27 mouse cellular contexts compared by ENCODE assay signal in the genomic region with DNA sequence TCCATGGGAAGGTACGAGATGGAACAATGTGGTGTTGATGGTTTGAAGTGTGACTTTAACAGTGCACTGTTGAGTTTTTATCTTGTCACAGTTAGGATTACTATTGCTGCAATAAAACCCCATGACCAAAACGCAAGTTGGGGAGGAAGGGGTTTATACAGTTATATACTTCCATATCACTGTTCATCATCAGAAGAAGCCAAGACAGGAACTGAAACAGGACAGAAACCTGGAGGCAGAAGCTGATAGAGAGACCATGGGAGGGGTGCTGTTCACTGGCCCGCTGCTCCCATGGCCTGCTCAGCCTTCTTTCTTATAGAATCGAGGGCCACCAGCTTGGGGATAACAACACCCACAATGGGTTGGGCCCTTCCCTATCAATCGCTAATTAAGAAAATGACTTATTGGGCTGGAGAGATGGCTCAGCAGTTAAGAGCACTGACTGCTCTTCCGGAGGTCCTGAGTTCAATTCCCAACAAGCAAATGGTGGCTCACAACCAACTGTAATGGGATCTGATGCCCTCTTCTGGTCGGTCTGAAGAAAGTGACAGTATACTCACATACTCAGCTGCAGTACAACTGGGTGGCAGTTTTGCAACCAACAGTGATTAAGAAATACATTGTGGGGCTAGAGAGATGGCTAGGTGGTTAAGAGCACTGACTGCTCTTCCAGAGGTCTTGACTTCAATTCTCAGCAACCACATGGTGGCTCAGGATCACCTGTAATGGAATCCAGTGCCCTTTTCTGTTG. TPM values are rescaled to one million over a fixed set of nuclear protein-coding genes. Genes with fewer than 3 reads are reported as not detected.
DNase-seq lines count a peak whose midpoint lies in the region; ATAC-seq and TF ChIP-seq lines count a peak whose summit lies in the region.
"Had no signal": no experiment of that assay in that cellular context is flagged by ENCODE, and none has a peak within 500 bp of the region (broad histone marks: within the 10 kb centered on the region; RNA-seq: fewer than 3 reads in every experiment).

No protein-coding gene starts in this region.

- WGBS in liver, postnatal 0 days (ENCODE audit: insufficient replicate concordance) = 84% methylated on average over 7 of the region's 7 CpGs
- 92% methylated on average over 7 of the region's 7 CpGs for WGBS in stomach, postnatal 0 days

- no peaks in the 10 kb centered on the region for H3K27me3 ChIP-seq in liver, postnatal 0 days (ENCODE audit: insufficient read depth, low read length)
- H3K27me3 ChIP-seq in stomach, postnatal 0 days (ENCODE audit: control insufficient read depth, insufficient read depth, low read length) = no peaks in the 10 kb centered on the region
- H3K27me3 ChIP-seq: forebrain, embryonic 13.5 days; hindbrain, embryonic 15.5 days; limb, embryonic 13.5 days; liver, embryonic 15.5 days; neural tube, embryonic 12.5 days had no signal

- TF ChIP-seq EP300 in liver, postnatal 0 days (IDR thresholded peaks at IDR 0.05; ENCODE audit: low read depth) = no peak
- no peak for TF ChIP-seq EP300 in stomach, postnatal 0 days (optimal IDR thresholded peaks at IDR 0.05)

- no peak overlapping the region for H3K4me2 ChIP-seq in liver, postnatal 0 days (ENCODE audit: low read depth, low read length)
- H3K4me2 ChIP-seq in stomach, postnatal 0 days (replicated peaks; ENCODE audit: low read depth) = no peak overlapping the region
- H3K4me2 ChIP-seq: forebrain, embryonic 13.5 days; heart, embryonic 11.5 days; hindbrain, embryonic 15.5 days; limb, embryonic 13.5 days; liver, embryonic 15.5 days; neural tube, embryonic 12.5 days had no signal

- no peak for DNase-seq in liver, postnatal 0 days
- DNase-seq in liver = no peak
- peak; percentile 30 to 31 for DNase-seq in B cell, adult 2 months
- DNase-seq in stomach, postnatal 0 days (ENCODE audit: low spot score) = no peak
- no peak for DNase-seq in urinary bladder, postnatal 10 days (ENCODE audit: low spot score)
- no peak for DNase-seq in adrenal gland, adult 2 months
- DNase-seq: adrenal gland, postnatal 10 days; cerebellum, adult 8-10 months; cerebellum, postnatal 36 days; heart, adult 11 months; kidney, postnatal 36 days; lung, postnatal 14 days; midbrain, embryonic 14.5 days had no signal

- peak; percentile 43; the same call in 1 of the 2 replicates for TF ChIP-seq CTCF in liver, postnatal 0 days (IDR thresholded peaks at IDR 0.05; ENCODE audit: low read depth)
- peak; percentile 12; the same call in 1 of the 2 replicates for TF ChIP-seq CTCF in stomach, postnatal 0 days (IDR thresholded peaks at IDR 0.05; ENCODE audit: low read depth)

- H3K4me1 ChIP-seq in liver, postnatal 0 days (ENCODE audit: insufficient read depth) = peaks cover 3% of the 10 kb centered on the region
- no peaks in the 10 kb centered on the region for H3K4me1 ChIP-seq in stomach, postnatal 0 days (replicated peaks; ENCODE audit: control insufficient read depth, insufficient read depth)
- H3K4me1 ChIP-seq: forebrain, embryonic 13.5 days; hindbrain, embryonic 15.5 days; neural tube, embryonic 12.5 days had no signal

- no peak overlapping the region for H3K9ac ChIP-seq in liver, postnatal 0 days (replicated peaks)
- H3K9ac ChIP-seq in stomach, postnatal 0 days (ENCODE audit: low read length) = no peak overlapping the region
- H3K9ac ChIP-seq: forebrain, embryonic 13.5 days; hindbrain, embryonic 15.5 days; limb, embryonic 13.5 days; liver, embryonic 15.5 days; neural tube, embryonic 12.5 days had no signal

- no peak overlapping the region for H3K4me3 ChIP-seq in liver, postnatal 0 days (ENCODE audit: low read depth, low read length)
- no peak overlapping the region for H3K4me3 ChIP-seq in stomach, postnatal 0 days (ENCODE audit: low read depth, low read length)
- H3K4me3 ChIP-seq: forebrain, embryonic 13.5 days; hindbrain, embryonic 15.5 days; limb, embryonic 13.5 days; liver, embryonic 15.5 days; neural tube, embryonic 12.5 days had no signal

- peak; percentile 14; the same call in 1 of the 2 replicates for ATAC-seq in liver, postnatal 0 days
- peak; percentile 72 for ATAC-seq in granulocyte monocyte progenitor cell, adult 5-6 weeks (replicated peaks; ENCODE audit: poor library complexity, severe bottlenecking)
- ATAC-seq in stomach, postnatal 0 days (ENCODE audit: low FRiP score, low TSS enrichment) = no peak
- ATAC-seq: forebrain, embryonic 13.5 days; intestine, embryonic 16.5 days had no signal

- no peak overlapping the region for H3K27ac ChIP-seq in liver, postnatal 0 days (ENCODE audit: low read depth)
- no peak overlapping the region for H3K27ac ChIP-seq in stomach, postnatal 0 days (replicated peaks)
- H3K27ac ChIP-seq: forebrain, embryonic 13.5 days; hindbrain, embryonic 15.5 days; limb, embryonic 13.5 days; liver, embryonic 15.5 days; neural tube, embryonic 12.5 days had no signal

- no peaks in the 10 kb centered on the region for H3K36me3 ChIP-seq in liver, postnatal 0 days (replicated peaks; ENCODE audit: insufficient read depth, low read length)
- H3K36me3 ChIP-seq in stomach, postnatal 0 days (ENCODE audit: control insufficient read depth, insufficient read depth, low read length) = no peaks in the 10 kb centered on the region
- H3K36me3 ChIP-seq: hindbrain, embryonic 15.5 days; limb, embryonic 13.5 days; liver, embryonic 15.5 days; neural tube, embryonic 12.5 days had no signal

- H3K9me3 ChIP-seq in liver, postnatal 0 days (ENCODE audit: low read length) = no peaks in the 10 kb centered on the region
- no peaks in the 10 kb centered on the region for H3K9me3 ChIP-seq in stomach, postnatal 0 days (ENCODE audit: control insufficient read depth, low read length)
- H3K9me3 ChIP-seq: forebrain, embryonic 13.5 days; G1E; hindbrain, embryonic 15.5 days; limb, embryonic 13.5 days; liver, embryonic 15.5 days; neural tube, embryonic 12.5 days had no signal

RNA-seq across cellular contexts. Expression of a gene that starts 53.1 kb away (rescaled TPM):
- polyA plus RNA-seq in liver, postnatal 0 days (2015; fragmentation: Nextera tagmentation; extraction: Ambion mirVana) = not detected in 2 replicates
- total RNA-seq in granulocyte monocyte progenitor cell, adult 5-6 weeks (2014; fragmentation: Nextera tagmentation) = not detected in 2 replicates
- not detected in 2 replicates for total RNA-seq in granulocyte monocyte progenitor cell, adult 5-6 weeks (2017)
- 0.05 and 0.06 TPM in 2 replicates for polyA plus RNA-seq in stomach, postnatal 0 days (2015; fragmentation: Nextera tagmentation; extraction: Ambion mirVana)
- not detected for total RNA-seq in adrenal gland, adult 2 months (2021)
- not detected in 2 replicates for polyA plus RNA-seq in adrenal gland, adult 2 months (2012; rRNA removed)
- total RNA-seq: adrenal gland, postnatal 10 days; gastrocnemius, adult 8-10 months; megakaryocyte-erythroid progenitor cell, adult 5-6 weeks had no signal
- polyA plus RNA-seq: embryonic facial prominence, embryonic 14.5 days; forebrain, embryonic 13.5 days; heart, embryonic 11.5 days; heart, postnatal 0 days; hindbrain, embryonic 15.5 days; kidney, embryonic 14.5 days; limb, embryonic 13.5 days; liver, embryonic 15.5 days; midbrain, embryonic 14.5 days; neural tube, embryonic 12.5 days had no signal

RNA-seq across cellular contexts. Expression of a gene that starts 58.3 kb away (rescaled TPM):
- 7.8 and 7.9 TPM in 2 replicates for polyA plus RNA-seq in liver, postnatal 0 days (2015; fragmentation: Nextera tagmentation; extraction: Ambion mirVana)
- 22.4 and 24.1 TPM in 2 replicates for total RNA-seq in granulocyte monocyte progenitor cell, adult 5-6 weeks (2014; fragmentation: Nextera tagmentation)
- total RNA-seq in granulocyte monocyte progenitor cell, adult 5-6 weeks (2017) = 17.5 and 18.9 TPM in 2 replicates
- 7.4 and 7.6 TPM in 2 replicates for polyA plus RNA-seq in stomach, postnatal 0 days (2015; fragmentation: Nextera tagmentation; extraction: Ambion mirVana)
- total RNA-seq in adrenal gland, adult 2 months (2021) = 10 to 100 TPM; 25.9 to 40.3 TPM
- polyA plus RNA-seq in adrenal gland, adult 2 months (2012; rRNA removed) = 7.5 and 7.9 TPM in 2 replicates

Comparison
In these comparisons a context has a peak if more than half of its experiments do, and no peak if none do; other contexts are left out.
1. DNase-seq: peak in B cell, adult 2 months (2 of 2); none in liver, postnatal 0 days (single experiment), liver (single experiment), stomach, postnatal 0 days (single experiment), urinary bladder, postnatal 10 days (single experiment) and adrenal gland, adult 2 months (single experiment).